Mouse (Mus musculus) G1E-ER4 (cell line): ENCODE data around the gene Add3. TPM values are rescaled to one million over a fixed set of nuclear protein-coding genes. Genes with fewer than 3 reads are reported as not detected.

ENCODE experiments used
- GATA1 ChIP-seq: IDR thresholded peaks from one replicate; pipeline ENCODE4 v1.8.0; 2012; ENCODE audit warnings: low read length, inconsistent platforms
- polyA plus RNA-seq: library from polyadenylated mRNA; stranded (reverse); fragments of >175 nt; gene quantifications from 2 replicates; pipeline ENCODE4 v1.2.3, GENCODE M21; 2012

Add3 gene
- polyA plus RNA-seq, 1 experiment: 11.8 TPM

- no peak for TF ChIP-seq GATA1
Observed at GRCm38 (mm10) chr19:53191867-53192487, 51.7 kb downstream of the Add3 start.

DNA sequence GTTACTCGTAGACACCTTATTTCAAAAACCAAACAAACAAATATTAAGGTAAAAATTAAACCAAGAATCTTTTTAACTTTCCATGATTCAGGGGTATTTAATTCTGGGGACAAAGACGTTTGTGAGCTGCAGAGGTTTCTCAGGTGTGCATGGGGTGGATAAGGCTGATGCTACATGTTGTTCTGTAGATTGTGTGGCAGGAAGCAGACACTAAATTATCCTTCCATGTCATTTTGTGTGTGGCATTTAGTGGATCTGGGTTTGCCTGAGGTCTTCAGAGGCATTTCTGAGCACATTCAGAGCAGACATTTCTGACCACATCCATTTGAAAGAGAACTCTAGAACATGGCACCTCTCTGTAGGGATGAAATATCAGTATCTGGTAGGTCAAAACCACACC is 52.9 kb downstream of the Add3 start:
- no peak for TF ChIP-seq GATA1

- no peak for TF ChIP-seq GATA1
Observed at GRCm38 (mm10) chr19:53193964-53194582, 53.8 kb downstream of the Add3 start.

DNA sequence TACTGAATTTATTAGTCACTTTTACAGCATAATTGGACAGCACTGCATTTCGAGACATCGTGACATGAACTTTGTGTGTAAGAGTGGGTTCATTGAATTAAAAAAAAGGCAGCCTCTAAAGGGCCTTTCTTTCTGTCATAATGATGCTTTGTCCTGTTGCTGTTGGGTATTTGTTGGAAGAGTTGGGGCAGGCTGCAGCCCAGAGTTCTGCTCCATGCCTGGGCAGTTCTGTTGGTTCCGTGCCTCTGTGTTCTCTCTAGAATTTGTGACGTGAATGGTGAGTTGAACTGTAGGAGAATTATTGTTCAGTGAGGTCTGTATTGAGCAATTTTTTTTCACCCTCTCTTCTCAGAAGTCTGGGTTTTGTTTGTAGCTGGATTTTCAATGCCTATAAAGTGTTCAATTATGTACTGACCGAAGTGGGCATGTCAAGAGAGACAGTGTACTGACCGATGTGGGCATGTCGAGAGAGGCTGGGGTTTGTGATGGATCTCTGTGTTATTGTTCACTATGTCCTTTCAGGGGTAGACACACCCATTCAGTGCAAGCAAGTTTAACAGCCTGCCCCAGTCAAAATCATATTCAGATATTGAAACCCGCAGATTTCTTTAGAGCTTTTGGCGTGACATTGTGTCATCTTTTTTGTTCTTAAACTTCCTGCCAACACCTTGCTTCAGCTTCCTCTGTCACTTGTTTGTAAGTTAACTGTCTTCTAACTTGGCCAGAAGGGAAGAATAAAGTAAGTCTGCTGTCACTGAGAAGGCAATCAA is 54.7 kb downstream of the Add3 start:
- no peak for TF ChIP-seq GATA1

- no peak for TF ChIP-seq GATA1
Observed at GRCm38 (mm10) chr19:53196961-53197360, 56.7 kb downstream of the Add3 start.

DNA sequence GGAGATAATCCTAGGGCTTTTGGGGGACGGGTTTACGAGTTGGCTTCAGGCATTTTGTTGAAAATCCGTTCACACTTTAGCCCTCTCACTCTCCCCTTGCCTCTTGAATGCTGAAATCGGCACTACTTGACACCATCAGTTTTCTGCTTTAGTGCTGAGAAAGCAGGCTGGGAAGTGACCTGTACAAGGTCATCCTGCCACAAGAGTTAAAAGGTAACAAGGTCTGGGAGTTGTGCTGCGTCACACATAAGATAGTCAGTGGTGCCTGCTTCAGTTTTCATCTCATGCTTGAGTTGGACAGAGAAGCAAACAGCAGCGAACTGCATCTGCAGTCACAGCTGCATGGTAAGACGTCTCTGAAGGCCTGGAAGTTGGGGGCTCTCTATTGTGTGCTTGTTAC is 57.5 kb downstream of the Add3 start:
- no peak for TF ChIP-seq GATA1

DNA sequence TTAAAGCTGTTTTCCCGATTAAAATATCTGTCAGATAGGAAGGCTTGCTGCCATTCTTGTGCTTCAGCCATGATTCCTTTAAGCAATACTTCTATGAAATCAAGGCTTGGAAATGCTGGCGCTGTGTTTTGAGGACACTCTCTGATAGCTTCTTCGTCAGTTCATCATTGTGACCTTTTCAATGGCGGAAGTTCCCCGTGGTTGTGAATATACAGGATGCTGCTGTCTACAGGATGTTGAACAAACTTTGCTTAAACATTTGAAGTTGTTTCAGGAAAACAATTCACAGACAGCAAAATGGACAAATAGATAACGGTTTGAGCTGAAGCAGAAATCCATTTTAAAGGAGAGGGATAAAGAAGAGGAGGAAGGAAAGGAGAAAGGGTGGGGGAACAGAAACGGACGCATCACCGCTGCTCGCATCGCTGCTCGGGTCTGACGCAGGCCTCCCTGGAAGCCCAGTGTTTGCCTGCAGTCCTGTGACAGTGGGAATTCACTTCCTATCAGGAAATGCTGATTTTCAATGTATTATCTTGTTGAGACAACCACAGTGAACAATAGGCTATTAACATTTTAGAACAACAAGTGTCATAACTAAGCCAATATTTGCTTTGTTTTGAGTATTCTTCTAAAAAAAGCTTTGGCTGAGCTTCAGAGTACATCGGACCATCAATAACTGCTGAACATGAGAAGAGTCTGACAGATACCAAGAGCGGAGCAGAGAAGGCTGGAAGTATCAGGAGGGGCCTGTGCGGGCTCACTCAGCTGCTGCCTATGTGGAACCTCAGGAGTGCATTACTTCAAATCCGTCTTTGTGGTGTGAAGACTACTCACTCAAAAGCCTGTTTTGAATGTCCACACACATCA is 58.7 kb downstream of the Add3 start:
- TF ChIP-seq GATA1: no peak

GRCm38 (mm10) chr19:53199711-53200110 is 59.5 kb downstream of the Add3 start:
- no peak for TF ChIP-seq GATA1

- no peak for TF ChIP-seq GATA1
Observed at GRCm38 (mm10) chr19:53202116-53202515, 61.9 kb downstream of the Add3 start.

- no peak for TF ChIP-seq GATA1
Observed at GRCm38 (mm10) chr19:53206986-53207385, 66.7 kb downstream of the Add3 start.

- no peak for TF ChIP-seq GATA1
Observed at GRCm38 (mm10) chr19:53208830-53209229, 68.6 kb downstream of the Add3 start.

DNA sequence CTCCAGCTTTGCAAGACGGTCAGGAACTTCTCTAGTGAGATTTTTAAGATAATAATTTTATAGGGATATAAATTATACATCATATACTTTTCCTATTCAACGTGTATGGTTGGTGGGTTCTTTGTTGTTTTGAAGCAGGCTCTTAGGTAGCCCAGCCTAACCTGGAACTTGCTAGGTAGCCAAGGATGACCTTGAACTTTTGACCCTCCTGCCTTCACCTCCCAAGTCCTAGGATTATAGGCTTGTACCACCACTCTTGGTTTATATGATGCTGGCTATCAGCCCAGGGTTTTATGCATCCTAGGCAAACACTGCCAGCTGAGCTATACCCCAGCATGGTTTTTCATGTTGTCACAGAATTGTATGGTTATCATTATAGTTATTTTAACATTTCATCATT is 70.0 kb downstream of the Add3 start:
- no peak for TF ChIP-seq GATA1

- TF ChIP-seq GATA1: no peak
Observed at GRCm38 (mm10) chr19:53215352-53215751, 75.1 kb downstream of the Add3 start.

- no peak for TF ChIP-seq GATA1
Observed at GRCm38 (mm10) chr19:53216761-53217538, 76.7 kb downstream of the Add3 start.

DNA sequence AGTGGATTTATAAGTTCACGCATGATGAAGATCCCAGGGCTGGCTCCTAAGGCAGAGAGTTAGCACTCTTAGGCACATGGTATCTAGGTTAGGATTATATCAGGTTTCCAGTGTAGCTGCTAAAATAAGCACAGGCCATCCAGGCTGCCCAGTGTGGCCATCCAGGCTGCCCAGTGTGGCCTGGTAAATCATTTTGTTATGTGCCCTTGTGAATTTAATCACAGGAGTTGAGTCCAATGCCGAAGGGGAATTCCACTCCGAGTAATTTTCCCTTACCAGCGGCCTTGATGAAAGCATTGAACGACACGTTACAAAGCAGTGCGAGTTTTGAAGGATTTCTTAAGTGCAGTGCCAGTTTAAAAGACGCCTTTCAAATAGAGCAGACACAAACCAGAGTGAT is 77.6 kb downstream of the Add3 start:
- no peak for TF ChIP-seq GATA1
